Mouse (Mus musculus) heart, embryonic 13.5 days (tissue): ENCODE results near the gene Diablo. TPM values are rescaled to one million over a fixed set of nuclear protein-coding genes. Genes with fewer than 3 reads are reported as not detected.
A peak's percentile ranks its signal among the peaks of the same experiment; 100 is the strongest.

ENCODE experiments used
- ATAC-seq: fragments of 200-750 bp; cut with Nextera tagmentation; 2 replicates; pipeline ENCODE4 v1.8.0; 2017; ENCODE audit warnings: moderate TSS enrichment; ENCODE audit not compliant: insufficient number of reproducible peaks, low FRiP score, low TSS enrichment; ENCODE audit errors: extremely low read depth
- H3K27ac ChIP-seq: fragments of 300-500 bp; sonication (generic); replicated peaks from 2 replicates; pipeline ENCODE4 v1.5.1; 2015; ENCODE audit warnings: moderate library complexity, mild to moderate bottlenecking, inconsistent platforms
- H3K27me3 ChIP-seq: fragments of 300-500 bp; sonication (generic); replicated peaks from 2 replicates; pipeline ENCODE4 v1.6.1; 2015; ENCODE audit warnings: mild to moderate bottlenecking, inconsistent platforms
- H3K36me3 ChIP-seq: fragments of 300-500 bp; sonication (generic); 2 replicates; pipeline ENCODE4 v1.6.1; 2015; ENCODE audit warnings: mild to moderate bottlenecking, inconsistent platforms
- H3K4me1 ChIP-seq: fragments of 300-500 bp; sonication (generic); 2 replicates; pipeline ENCODE4 v1.6.1; 2015; ENCODE audit warnings: inconsistent platforms
- H3K4me2 ChIP-seq: fragments of 300-500 bp; sonication (generic); 2 replicates; pipeline ENCODE4 v1.6.1; 2015; ENCODE audit warnings: inconsistent platforms, mild to moderate bottlenecking, moderate library complexity
- H3K4me3 ChIP-seq: fragments of 300-500 bp; sonication (generic); 2 replicates; pipeline ENCODE4 v1.5.1; 2015; ENCODE audit warnings: moderate library complexity, mild to moderate bottlenecking, inconsistent platforms
- H3K9ac ChIP-seq: fragments of 300-500 bp; sonication (generic); 2 replicates; pipeline ENCODE4 v1.6.1; 2015; ENCODE audit warnings: inconsistent platforms, mild to moderate bottlenecking, moderate library complexity
- H3K9me3 ChIP-seq: fragments of 300-500 bp; sonication (generic); 2 replicates; pipeline ENCODE4 v1.6.1; 2016; ENCODE audit warnings: inconsistent platforms
- WGBS: fragments of 180-500 bp; shearing (Covaris S2); methylation state at CpG from one replicate; pipeline ENCODE4 v1.1.7; 2015; ENCODE audit warnings: mixed read lengths; 5-methylcytosine and 5-hydroxymethylcytosine counted together
- microRNA-seq: library from miRNA; unstranded; fragments of <30 nt; microRNA quantifications from one replicate; pipeline ENCODE4, GENCODE M21; 2016
- polyA plus RNA-seq: library from polyadenylated mRNA; unstranded; fragments of >200 nt; fragmentation: Nextera tagmentation; extraction: Ambion mirVana; gene quantifications from 2 replicates; pipeline ENCODE4 v1.2.1, GENCODE M21; 2015

Gene Diablo
- polyA plus RNA-seq, 1 experiment from 2014 or later, result 89.2 TPM

GRCm38 (mm10) chr5:123499717-123500116 lies 24.3 kb downstream of the Diablo start:
- H3K27me3 ChIP-seq, result peaks cover 33% of the 10 kb centered on the region
- no peak overlapping the region for H3K4me3 ChIP-seq
- H3K27ac ChIP-seq, result no peak overlapping the region
- H3K4me2 ChIP-seq, result no peak overlapping the region
- no peak overlapping the region for H3K9ac ChIP-seq
- H3K9me3 ChIP-seq, result no peaks in the 10 kb centered on the region
- no peaks in the 10 kb centered on the region for H3K36me3 ChIP-seq
- WGBS, result 40% methylated on average over 4 of the region's 4 CpGs
- ATAC-seq, result no peak
- peaks cover 19% of the 10 kb centered on the region for H3K4me1 ChIP-seq

GRCm38 (mm10) chr5:123489935-123490334 lies 34.0 kb downstream of the Diablo start:
- Histone ChIP-seq H3K9me3 (no peaks in the 10 kb centered on the region), H3K4me2 (no peak overlapping the region), H3K27me3 (peaks cover 12% of the 10 kb centered on the region), H3K4me3 (no peak overlapping the region), H3K4me1 (peaks cover 11% of the 10 kb centered on the region), H3K9ac (no peak overlapping the region), H3K27ac (no peak overlapping the region), H3K36me3 (no peaks in the 10 kb centered on the region)
- no peak for ATAC-seq
- WGBS, result 53% methylated on average over 9 of the region's 9 CpGs

GRCm38 (mm10) chr5:123489112-123489785 lies 34.7 kb downstream of the Diablo start, which contains the start of the genes Lrrc43 and Il31:
Gene Lrrc43, plus strand, starts transcription at chr5:123489305.
Gene Il31, minus strand, starts transcription at chr5:123489489.
- no peak within 1 kb of the TSS for H3K27ac ChIP-seq
- peak; percentile 25; the same call in 1 of the 2 replicates for ATAC-seq
- H3K27me3 ChIP-seq, result peaks cover 12% of the 10 kb centered on the region
- peak within 1 kb of the TSS; percentile 66 for H3K4me2 ChIP-seq
- H3K9me3 ChIP-seq, result no peaks in the 10 kb centered on the region
- peak within 1 kb of the TSS; percentile 39 for H3K4me3 ChIP-seq
- H3K4me1 ChIP-seq, result peaks cover 11% of the 10 kb centered on the region
- no peaks in the 10 kb centered on the region for H3K36me3 ChIP-seq
- peak within 1 kb of the TSS; percentile 70 for H3K9ac ChIP-seq
- 11% methylated on average over 25 of the region's 25 CpGs for WGBS

GRCm38 (mm10) chr5:123487659-123488395 lies 36.1 kb downstream of the Diablo start:
- no peak for ATAC-seq
- Histone ChIP-seq H3K27ac (no peak overlapping the region), H3K27me3 (peaks cover 12% of the 10 kb centered on the region), H3K4me2 (no peak overlapping the region), H3K9ac (no peak overlapping the region), H3K4me1 (peaks cover 11% of the 10 kb centered on the region), H3K4me3 (no peak overlapping the region), H3K9me3 (no peaks in the 10 kb centered on the region), H3K36me3 (no peaks in the 10 kb centered on the region)
- WGBS, result 68% methylated on average over 11 of the region's 11 CpGs

- Histone ChIP-seq H3K27me3 (no peaks in the 10 kb centered on the region), H3K4me3 (no peak overlapping the region), H3K4me1 (peaks cover 17% of the 10 kb centered on the region), H3K9me3 (no peaks in the 10 kb centered on the region), H3K27ac (no peak overlapping the region), H3K4me2 (no peak overlapping the region), H3K36me3 (no peaks in the 10 kb centered on the region), H3K9ac (no peak overlapping the region)
- WGBS, result 76% methylated on average over 5 of the region's 5 CpGs
- no peak for ATAC-seq
These were observed 50.2 kb downstream of the Diablo start for GRCm38 (mm10) chr5:123473817-123474216.

- ATAC-seq, result no peak
- Histone ChIP-seq H3K9ac (peak overlapping the region; percentile 59), H3K4me2 (peak overlapping the region; percentile 62), H3K4me3 (peak overlapping the region; percentile 27), H3K9me3 (no peaks in the 10 kb centered on the region), H3K36me3 (no peaks in the 10 kb centered on the region), H3K4me1 (peaks cover 17% of the 10 kb centered on the region), H3K27me3 (no peaks in the 10 kb centered on the region), H3K27ac (peak overlapping the region; percentile 29; the same call in 1 of the 2 replicates)
- 9% methylated on average over 10 of the region's 10 CpGs for WGBS
These were observed 53.1 kb downstream of the Diablo start for GRCm38 (mm10) chr5:123470784-123471400.

GRCm38 (mm10) chr5:123464638-123465037 lies 59.3 kb downstream of the Diablo start:
- Histone ChIP-seq H3K4me3 (no peak overlapping the region), H3K9me3 (no peaks in the 10 kb centered on the region), H3K36me3 (peaks cover 3% of the 10 kb centered on the region; the same call in 1 of the 2 replicates), H3K27ac (no peak overlapping the region), H3K27me3 (no peaks in the 10 kb centered on the region), H3K4me2 (no peak overlapping the region), H3K9ac (no peak overlapping the region), H3K4me1 (no peaks in the 10 kb centered on the region)
- ATAC-seq, result no peak
- WGBS, result 83% methylated on average over 1 of the region's 1 CpGs

- 28% methylated on average over 5 of the region's 5 CpGs for WGBS
These were observed 62.6 kb downstream of the Diablo start for GRCm38 (mm10) chr5:123461420-123461819.

More at GRCm38 (mm10) chr5:123461420-123461819, 62.6 kb downstream of the Diablo start:
- Histone ChIP-seq H3K4me1 (no peaks in the 10 kb centered on the region), H3K36me3 (peaks cover 20% of the 10 kb centered on the region), H3K9ac (no peak overlapping the region), H3K9me3 (no peaks in the 10 kb centered on the region), H3K4me3 (no peak overlapping the region), H3K4me2 (no peak overlapping the region), H3K27me3 (no peaks in the 10 kb centered on the region), H3K27ac (no peak overlapping the region)
- ATAC-seq, result no peak

Small RNAs within 50 kb of the gene (microRNA-seq; reads per million reads assigned to microRNA genes)
- gene Mir7647, result not detected

Other genes starting within 250 kb of the Diablo start
- gene Bcl7a, start 180.3 kb downstream of the Diablo start, polyA plus RNA-seq, result 13.5 and 14.5 TPM in 2 replicates
- 10.9 and 11.7 TPM in 2 replicates for gene Mlxip, start 129.4 kb downstream of the Diablo start, polyA plus RNA-seq
- not detected in 2 replicates for gene Lrrc43, start 34.9 kb downstream of the Diablo start, polyA plus RNA-seq
- not detected in 2 replicates for gene Il31, start 34.7 kb downstream of the Diablo start, polyA plus RNA-seq
- 0.20 and 0.35 TPM in 2 replicates for gene B3gnt4, start 13.7 kb downstream of the Diablo start, polyA plus RNA-seq
- gene Gm49027, start 1.3 kb upstream of the Diablo start, polyA plus RNA-seq, result 0.43 TPM in 1 of 2 replicates, not detected in the other
- gene Vps33a, start 48.9 kb upstream of the Diablo start, polyA plus RNA-seq, result 18.6 and 20.3 TPM in 2 replicates
- 48.0 and 48.9 TPM in 2 replicates for gene Clip1, start 160.4 kb upstream of the Diablo start, polyA plus RNA-seq
- gene Zcchc8, start 196.9 kb upstream of the Diablo start, polyA plus RNA-seq, result 53.4 and 56.1 TPM in 2 replicates
- 73.5 and 76.2 TPM in 2 replicates for gene Rsrc2, start 225.2 kb upstream of the Diablo start, polyA plus RNA-seq
- gene Kntc1, start 225.5 kb upstream of the Diablo start, polyA plus RNA-seq, result 16.1 and 18.8 TPM in 2 replicates